21 mouse cellular contexts compared by ENCODE assay signal in genomic region chr2:44659870-44660269, GRCm38 (mm10).
"Had no signal": no experiment of that assay in that cellular context is flagged by ENCODE, and none has a peak within 500 bp of the region (broad histone marks: within the 10 kb centered on the region; RNA-seq: fewer than 3 reads in every experiment).

No protein-coding gene starts in this region.

- H3K36me3 ChIP-seq: lung, embryonic 15.5 days; midbrain, embryonic 10.5 days; midbrain, embryonic 12.5 days; neural tube, embryonic 13.5 days; neural tube, embryonic 15.5 days; stomach, embryonic 15.5 days had no signal

- ATAC-seq: liver, postnatal 0 days; lung, postnatal 0 days; midbrain, embryonic 16.5 days had no signal

- H3K9ac ChIP-seq: liver, postnatal 0 days; lung, embryonic 15.5 days; midbrain, embryonic 12.5 days; neural tube, embryonic 13.5 days; neural tube, embryonic 15.5 days; stomach, embryonic 15.5 days had no signal

- H3K27ac ChIP-seq: lung, embryonic 15.5 days; midbrain, embryonic 10.5 days; midbrain, embryonic 12.5 days; neural tube, embryonic 13.5 days; neural tube, embryonic 15.5 days; stomach, embryonic 15.5 days; stomach, postnatal 0 days had no signal

- H3K4me1 ChIP-seq: lung, embryonic 15.5 days; midbrain, embryonic 10.5 days; midbrain, embryonic 12.5 days; neural tube, embryonic 15.5 days; stomach, embryonic 15.5 days had no signal

- DNase-seq: liver, postnatal 0 days; lung, adult 2 months; lung, postnatal 14 days; lung, postnatal 4 days; midbrain, embryonic 14.5 days; retina, postnatal 1 day; right cerebral cortex, adult 18-20 months; right cerebral cortex, postnatal 25 days; thymus, adult 18-20 months; thymus, postnatal 14 days; thymus, postnatal 36 days had no signal

- H3K27me3 ChIP-seq: lung, embryonic 15.5 days; midbrain, embryonic 12.5 days; neural tube, embryonic 13.5 days; neural tube, embryonic 15.5 days; stomach, embryonic 15.5 days had no signal

- H3K4me2 ChIP-seq: lung, embryonic 15.5 days; midbrain, embryonic 12.5 days; neural tube, embryonic 13.5 days; neural tube, embryonic 15.5 days; stomach, embryonic 15.5 days had no signal

- H3K4me3 ChIP-seq: lung, embryonic 15.5 days; midbrain, embryonic 10.5 days; midbrain, embryonic 12.5 days; myocyte; neural tube, embryonic 13.5 days; neural tube, embryonic 15.5 days; stomach, embryonic 15.5 days had no signal

- H3K9me3 ChIP-seq: lung, embryonic 15.5 days; midbrain, embryonic 10.5 days; midbrain, embryonic 12.5 days; neural tube, embryonic 13.5 days; neural tube, embryonic 15.5 days; stomach, embryonic 15.5 days had no signal
